Mouse (Mus musculus): ENCODE data around the gene Phpt1. TPM values are rescaled to one million over a fixed set of nuclear protein-coding genes. Genes with fewer than 3 reads are reported as not detected.

Gene Phpt1
- polyA plus RNA-seq, 1 experiment from 2014 or later: 116 TPM

- peak within 1 kb of the TSS; percentile 78 for H3K4me2 ChIP-seq
- peak within 1 kb of the TSS; percentile 90 for H3K9ac ChIP-seq (ENCODE audit: low read depth, low read length)
- peaks cover 8% of the 10 kb centered on the region for H3K27me3 ChIP-seq (replicated peaks; ENCODE audit: control insufficient read depth, insufficient read depth, low read length)
- WGBS: under 1% methylated on average over 80 of the region's 80 CpGs
- H3K4me1 ChIP-seq (replicated peaks; ENCODE audit: control insufficient read depth, insufficient read depth, low read length): peaks cover 17% of the 10 kb centered on the region
- ATAC-seq (replicated peaks; ENCODE audit: low FRiP score) (peak; percentile 84), DNase-seq (ENCODE audit: low spot score) (peak; percentile 88)
- peak within 1 kb of the TSS; percentile 78 for H3K27ac ChIP-seq (ENCODE audit: low read depth, low read length)
- H3K36me3 ChIP-seq (ENCODE audit: control insufficient read depth, insufficient read depth, low read length): no peaks in the 10 kb centered on the region
- H3K4me3 ChIP-seq (ENCODE audit: low read depth, low read length): peak within 1 kb of the TSS; percentile 77
- no peaks in the 10 kb centered on the region for H3K9me3 ChIP-seq (ENCODE audit: control insufficient read depth, low read length)
These were observed 33.0 kb upstream of the Phpt1 start, which contains the start of gene Rabl6 for GRCm38 (mm10) chr2:25607761-25608622. Gene Rabl6 (minus strand): TSS chr2:25608521.

- Histone ChIP-seq H3K9ac (ENCODE audit: low read depth, low read length) (no peak overlapping the region), H3K9me3 (ENCODE audit: control insufficient read depth, low read length) (no peaks in the 10 kb centered on the region), H3K27me3 (replicated peaks; ENCODE audit: control insufficient read depth, insufficient read depth, low read length) (no peaks in the 10 kb centered on the region), H3K4me2 (no peak overlapping the region), H3K36me3 (ENCODE audit: control insufficient read depth, insufficient read depth, low read length) (peaks cover 35% of the 10 kb centered on the region), H3K4me1 (replicated peaks; ENCODE audit: control insufficient read depth, insufficient read depth, low read length) (peaks cover 14% of the 10 kb centered on the region), H3K27ac (ENCODE audit: low read depth, low read length) (no peak overlapping the region), H3K4me3 (ENCODE audit: low read depth, low read length) (no peak overlapping the region)
- DNase-seq (ENCODE audit: low spot score) (no peak), ATAC-seq (replicated peaks; ENCODE audit: low FRiP score) (no peak)
- 94% methylated on average over 5 of the region's 5 CpGs for WGBS
These were observed 27.5 kb upstream of the Phpt1 start for GRCm38 (mm10) chr2:25602526-25602925.

GRCm38 (mm10) chr2:25600037-25600436, 25.0 kb upstream of the Phpt1 start:
- no peak for DNase-seq (ENCODE audit: low spot score)
- Histone ChIP-seq H3K27me3 (replicated peaks; ENCODE audit: control insufficient read depth, insufficient read depth, low read length) (no peaks in the 10 kb centered on the region), H3K9me3 (ENCODE audit: control insufficient read depth, low read length) (no peaks in the 10 kb centered on the region), H3K4me1 (replicated peaks; ENCODE audit: control insufficient read depth, insufficient read depth, low read length) (no peaks in the 10 kb centered on the region), H3K4me2 (no peak overlapping the region), H3K4me3 (ENCODE audit: low read depth, low read length) (no peak overlapping the region), H3K9ac (ENCODE audit: low read depth, low read length) (no peak overlapping the region), H3K27ac (ENCODE audit: low read depth, low read length) (no peak overlapping the region), H3K36me3 (ENCODE audit: control insufficient read depth, insufficient read depth, low read length) (peaks cover 56% of the 10 kb centered on the region)
- no peak; the same call in 1 of the 2 replicates for ATAC-seq (replicated peaks; ENCODE audit: low FRiP score)
- 84% methylated on average over 2 of the region's 2 CpGs for WGBS

GRCm38 (mm10) chr2:25598749-25599148, 23.7 kb upstream of the Phpt1 start:
- H3K4me3 ChIP-seq (ENCODE audit: low read depth, low read length): no peak overlapping the region
- no peaks in the 10 kb centered on the region for H3K4me1 ChIP-seq (replicated peaks; ENCODE audit: control insufficient read depth, insufficient read depth, low read length)
- no peak overlapping the region for H3K9ac ChIP-seq (ENCODE audit: low read depth, low read length)
- no peaks in the 10 kb centered on the region for H3K27me3 ChIP-seq (replicated peaks; ENCODE audit: control insufficient read depth, insufficient read depth, low read length)
- H3K27ac ChIP-seq (ENCODE audit: low read depth, low read length): no peak overlapping the region
- peaks cover 61% of the 10 kb centered on the region for H3K36me3 ChIP-seq (ENCODE audit: control insufficient read depth, insufficient read depth, low read length)
- ATAC-seq (replicated peaks; ENCODE audit: low FRiP score): no peak
- 84% methylated on average over 1 of the region's 1 CpGs for WGBS
- H3K4me2 ChIP-seq: no peak overlapping the region
- DNase-seq (ENCODE audit: low spot score): no peak
- no peaks in the 10 kb centered on the region for H3K9me3 ChIP-seq (ENCODE audit: control insufficient read depth, low read length)

GRCm38 (mm10) chr2:25596765-25597510, 21.9 kb upstream of the Phpt1 start:
- no peaks in the 10 kb centered on the region for H3K9me3 ChIP-seq (ENCODE audit: control insufficient read depth, low read length)
- H3K9ac ChIP-seq (ENCODE audit: low read depth, low read length): no peak overlapping the region
- no peaks in the 10 kb centered on the region for H3K4me1 ChIP-seq (replicated peaks; ENCODE audit: control insufficient read depth, insufficient read depth, low read length)
- H3K36me3 ChIP-seq (ENCODE audit: control insufficient read depth, insufficient read depth, low read length): peaks cover 74% of the 10 kb centered on the region
- no peaks in the 10 kb centered on the region for H3K27me3 ChIP-seq (replicated peaks; ENCODE audit: control insufficient read depth, insufficient read depth, low read length)
- no peak overlapping the region for H3K4me2 ChIP-seq
- ATAC-seq (replicated peaks; ENCODE audit: low FRiP score) (no peak), DNase-seq (ENCODE audit: low spot score) (no peak)
- H3K4me3 ChIP-seq (ENCODE audit: low read depth, low read length): no peak overlapping the region
- 87% methylated on average over 5 of the region's 5 CpGs for WGBS
- no peak overlapping the region for H3K27ac ChIP-seq (ENCODE audit: low read depth, low read length)

GRCm38 (mm10) chr2:25591863-25592262, 16.8 kb upstream of the Phpt1 start:
- Histone ChIP-seq H3K9me3 (ENCODE audit: control insufficient read depth, low read length) (no peaks in the 10 kb centered on the region), H3K27ac (ENCODE audit: low read depth, low read length) (no peak overlapping the region), H3K36me3 (ENCODE audit: control insufficient read depth, insufficient read depth, low read length) (peaks cover 50% of the 10 kb centered on the region), H3K4me1 (replicated peaks; ENCODE audit: control insufficient read depth, insufficient read depth, low read length) (no peaks in the 10 kb centered on the region), H3K4me2 (no peak overlapping the region), H3K9ac (ENCODE audit: low read depth, low read length) (no peak overlapping the region), H3K4me3 (ENCODE audit: low read depth, low read length) (no peak overlapping the region), H3K27me3 (replicated peaks; ENCODE audit: control insufficient read depth, insufficient read depth, low read length) (no peaks in the 10 kb centered on the region)
- DNase-seq (ENCODE audit: low spot score) (no peak), ATAC-seq (replicated peaks; ENCODE audit: low FRiP score) (no peak)
- WGBS: 78% methylated on average over 2 of the region's 2 CpGs

GRCm38 (mm10) chr2:25588227-25588907, 13.3 kb upstream of the Phpt1 start:
- WGBS: 85% methylated on average over 8 of the region's 8 CpGs
- H3K4me2 ChIP-seq: no peak overlapping the region
- ATAC-seq (replicated peaks; ENCODE audit: low FRiP score) (no peak), DNase-seq (ENCODE audit: low spot score) (no peak)
- H3K4me3 ChIP-seq (ENCODE audit: low read depth, low read length): no peak overlapping the region
- no peak overlapping the region for H3K27ac ChIP-seq (ENCODE audit: low read depth, low read length)
- no peaks in the 10 kb centered on the region for H3K27me3 ChIP-seq (replicated peaks; ENCODE audit: control insufficient read depth, insufficient read depth, low read length)
- H3K36me3 ChIP-seq (ENCODE audit: control insufficient read depth, insufficient read depth, low read length): peaks cover 35% of the 10 kb centered on the region
- no peaks in the 10 kb centered on the region for H3K4me1 ChIP-seq (replicated peaks; ENCODE audit: control insufficient read depth, insufficient read depth, low read length)
- H3K9ac ChIP-seq (ENCODE audit: low read depth, low read length): no peak overlapping the region
- no peaks in the 10 kb centered on the region for H3K9me3 ChIP-seq (ENCODE audit: control insufficient read depth, low read length)

- Histone ChIP-seq H3K27ac (ENCODE audit: low read depth, low read length) (no peak overlapping the region), H3K27me3 (replicated peaks; ENCODE audit: control insufficient read depth, insufficient read depth, low read length) (no peaks in the 10 kb centered on the region), H3K9ac (ENCODE audit: low read depth, low read length) (no peak overlapping the region), H3K4me2 (no peak overlapping the region), H3K4me3 (ENCODE audit: low read depth, low read length) (no peak overlapping the region), H3K9me3 (ENCODE audit: control insufficient read depth, low read length) (no peaks in the 10 kb centered on the region), H3K4me1 (replicated peaks; ENCODE audit: control insufficient read depth, insufficient read depth, low read length) (peaks cover 9% of the 10 kb centered on the region), H3K36me3 (ENCODE audit: control insufficient read depth, insufficient read depth, low read length) (peaks cover 26% of the 10 kb centered on the region)
- no peak for ATAC-seq (replicated peaks; ENCODE audit: low FRiP score)
- DNase-seq (ENCODE audit: low spot score): no peak
- 91% methylated on average over 8 of the region's 8 CpGs for WGBS
These were observed 12.3 kb upstream of the Phpt1 start for GRCm38 (mm10) chr2:25587290-25587689.

Data from liver, embryonic 11.5 days (tissue).